Mouse (Mus musculus) hindbrain, embryonic 12.5 days (tissue): ENCODE results near the gene Ogfrl1. TPM values are rescaled to one million over a fixed set of nuclear protein-coding genes. Genes with fewer than 3 reads are reported as not detected.
"Not testable (repeated sequence)": the region's sequence is repeated elsewhere in the genome, so short reads cannot be mapped to it uniquely, and the experiment has no call there.

Experiments
- ATAC-seq: fragments of 200-750 bp; cut with Nextera tagmentation; 2 replicates; pipeline ENCODE4 v1.8.0; 2017; ENCODE audit warnings: moderate TSS enrichment; ENCODE audit not compliant: low FRiP score
- H3K27ac ChIP-seq: fragments of 300-500 bp; sonication (generic); 2 replicates; pipeline ENCODE4 v1.5.1; 2016; ENCODE audit warnings: mild to moderate bottlenecking
- H3K27me3 ChIP-seq: fragments of 300-500 bp; sonication (generic); 2 replicates; pipeline ENCODE4 v1.6.1; 2016; ENCODE audit warnings: mild to moderate bottlenecking
- H3K36me3 ChIP-seq: fragments of 300-500 bp; sonication (generic); 2 replicates; pipeline ENCODE4 v1.6.1; 2016; ENCODE audit warnings: mild to moderate bottlenecking
- H3K4me1 ChIP-seq: fragments of 300-500 bp; sonication (generic); 2 replicates; pipeline ENCODE4 v1.6.1; 2016
- H3K4me2 ChIP-seq: fragments of 300-500 bp; sonication (generic); replicated peaks from 2 replicates; pipeline ENCODE4 v1.6.1; 2016; ENCODE audit warnings: mild to moderate bottlenecking
- H3K4me3 ChIP-seq: fragments of 300-500 bp; sonication (generic); 2 replicates; pipeline ENCODE4 v1.5.1; 2016; ENCODE audit warnings: mild to moderate bottlenecking
- H3K9ac ChIP-seq: fragments of 300-500 bp; sonication (generic); 2 replicates; pipeline ENCODE4 v1.6.1; 2016; ENCODE audit warnings: mild to moderate bottlenecking, moderate library complexity
- H3K9me3 ChIP-seq: fragments of 300-500 bp; sonication (generic); replicated peaks from 2 replicates; pipeline ENCODE4 v1.6.1; 2016; ENCODE audit warnings: mild to moderate bottlenecking
- WGBS: fragments of 180-500 bp; shearing (Covaris S2); methylation state at CpG from one replicate; pipeline ENCODE4 v1.1.7; 2016; 5-methylcytosine and 5-hydroxymethylcytosine counted together
- polyA plus RNA-seq: library from polyadenylated mRNA; unstranded; fragments of >200 nt; fragmentation: Nextera tagmentation; extraction: Ambion mirVana; gene quantifications from 2 replicates; pipeline ENCODE4 v1.2.1, GENCODE M21; 2016

The Ogfrl1 gene
- polyA plus RNA-seq, result 11.7 and 15.1 TPM in 2 replicates

DNA sequence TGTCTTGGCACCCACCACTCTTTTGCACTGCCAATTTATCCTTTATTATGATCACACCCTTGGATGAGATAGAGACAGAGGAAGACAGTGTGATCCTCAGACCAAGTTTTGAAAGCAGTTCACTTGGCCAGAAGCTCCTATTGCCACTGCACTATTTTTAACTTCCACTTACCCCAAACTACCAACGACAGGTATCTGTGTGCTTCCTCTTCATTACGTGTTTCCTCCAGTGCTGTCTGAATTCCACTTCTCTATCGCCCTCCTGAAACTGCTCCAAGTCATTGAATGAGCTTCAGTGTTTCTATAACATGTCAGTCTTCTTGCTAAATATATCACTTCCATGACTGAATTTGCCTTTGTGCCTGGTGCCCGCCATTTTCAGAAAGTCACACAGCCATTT lies at the start of gene Ogfrl1:
Gene Ogfrl1 (minus strand): TSS at position 150 of the 400 bp plus-strand sequence.
- no peaks in the 10 kb centered on the region for H3K36me3 ChIP-seq
- 89% methylated on average over 4 of the region's 4 CpGs for WGBS
- H3K27me3 ChIP-seq, result no peaks in the 10 kb centered on the region
- no peak within 1 kb of the TSS for H3K4me2 ChIP-seq
- H3K9me3 ChIP-seq, result no peaks in the 10 kb centered on the region
- ATAC-seq, result no peak
- H3K9ac ChIP-seq, result no peak within 1 kb of the TSS
- H3K27ac ChIP-seq, result no peak within 1 kb of the TSS
- H3K4me1 ChIP-seq, result no peaks in the 10 kb centered on the region
- no peak within 1 kb of the TSS for H3K4me3 ChIP-seq

DNA sequence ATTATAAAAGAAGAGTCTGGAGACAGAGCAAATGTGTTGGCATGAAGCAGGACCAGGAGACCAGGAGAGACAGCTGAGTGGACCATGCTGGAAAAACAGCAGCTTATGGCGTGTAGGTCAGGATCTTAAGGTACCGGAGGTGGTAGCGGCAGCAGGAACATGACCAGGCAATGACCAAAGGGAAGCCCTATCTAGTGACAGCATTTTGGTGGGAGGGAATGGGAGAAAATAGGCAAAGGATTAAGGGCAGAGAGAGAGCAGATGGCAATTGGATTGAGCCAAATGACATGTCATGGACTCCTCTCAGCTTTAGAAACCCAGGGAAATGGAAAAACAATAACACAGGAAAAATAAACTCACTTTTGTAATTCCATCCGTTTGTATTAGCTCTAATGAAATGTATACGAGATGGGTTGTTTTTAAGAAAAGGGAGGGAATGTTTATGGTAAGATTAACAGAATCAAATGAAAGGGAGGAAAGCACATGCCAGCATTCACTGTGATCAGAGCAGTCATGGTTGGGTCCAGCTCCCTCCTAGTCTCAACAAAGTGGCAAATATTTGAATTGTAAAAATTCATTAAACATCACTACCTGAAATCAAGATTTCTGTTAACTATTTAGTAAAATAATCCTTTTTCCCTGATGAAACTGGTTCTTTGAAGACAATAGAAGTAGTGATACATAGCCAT lies 48.3 kb upstream of the Ogfrl1 start:
- Histone ChIP-seq H3K4me2 (no peak overlapping the region), H3K4me3 (no peak overlapping the region), H3K9me3 (0 out of 2 replicates have a peak, but pooled peaks cover 4% of the 10 kb centered on the region), H3K27ac (no peak overlapping the region), H3K27me3 (no peaks in the 10 kb centered on the region), H3K36me3 (no peaks in the 10 kb centered on the region), H3K4me1 (no peaks in the 10 kb centered on the region), H3K9ac (no peak overlapping the region)
- no peak for ATAC-seq
- WGBS, result 89% methylated on average over 5 of the region's 5 CpGs

DNA sequence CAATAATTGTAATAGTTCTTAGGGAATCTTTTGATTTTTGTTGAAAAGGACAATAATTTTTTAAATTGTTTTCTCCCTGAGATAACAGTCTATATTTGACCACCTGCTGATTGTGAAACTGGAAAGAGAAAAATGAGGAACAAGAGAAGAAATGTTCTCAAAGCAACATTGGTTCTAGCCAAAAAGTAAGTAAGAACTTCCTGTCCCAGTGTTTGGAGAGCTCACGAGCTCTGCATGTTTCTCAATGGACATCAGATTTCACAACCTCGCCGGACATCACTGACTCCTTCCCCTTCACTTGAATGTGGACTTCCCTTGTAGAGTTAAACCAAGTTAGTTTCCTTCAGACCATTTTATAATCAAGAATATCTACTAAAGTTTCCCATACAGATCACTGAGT lies 36.0 kb upstream of the Ogfrl1 start:
- WGBS, result 85% methylated on average over 3 of the region's 3 CpGs
- Histone ChIP-seq H3K9ac (no peak overlapping the region), H3K4me1 (no peaks in the 10 kb centered on the region), H3K4me2 (no peak overlapping the region), H3K27ac (no peak overlapping the region), H3K9me3 (no peaks in the 10 kb centered on the region), H3K27me3 (no peaks in the 10 kb centered on the region), H3K4me3 (no peak overlapping the region), H3K36me3 (no peaks in the 10 kb centered on the region)
- no peak for ATAC-seq

DNA sequence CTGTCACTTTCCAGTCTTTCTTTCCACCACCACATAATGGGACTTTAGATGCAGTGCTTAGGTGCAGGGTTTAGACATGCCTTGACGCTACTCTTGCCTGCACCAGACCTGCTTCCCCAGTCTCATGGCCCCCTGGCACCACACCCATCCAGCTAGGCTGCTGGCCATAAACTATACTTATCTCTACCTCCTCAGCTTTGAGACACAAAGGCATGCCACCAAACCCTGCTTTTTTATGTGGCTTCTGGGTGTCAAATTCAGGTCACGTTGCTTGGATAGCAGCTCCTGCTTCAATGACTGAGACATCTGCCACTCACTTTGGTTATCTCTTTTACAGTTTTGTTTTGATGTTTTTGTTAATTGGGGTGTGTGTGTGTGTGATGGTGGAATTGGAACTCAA lies 28.9 kb upstream of the Ogfrl1 start:
- no peak for ATAC-seq
- Histone ChIP-seq H3K4me2 (no peak overlapping the region), H3K9me3 (peaks cover 6% of the 10 kb centered on the region; the same call in 1 of the 2 replicates), H3K4me3 (no peak overlapping the region), H3K9ac (no peak overlapping the region), H3K27me3 (no peaks in the 10 kb centered on the region), H3K36me3 (no peaks in the 10 kb centered on the region), H3K4me1 (no peaks in the 10 kb centered on the region), H3K27ac (no peak overlapping the region)
- WGBS, result 86% methylated on average over 2 of the region's 2 CpGs

- H3K4me3 ChIP-seq, result no peak overlapping the region
- ATAC-seq, result no peak
- no peak overlapping the region for H3K27ac ChIP-seq
- no peak overlapping the region for H3K9ac ChIP-seq
- no peak overlapping the region for H3K4me2 ChIP-seq
- H3K9me3 ChIP-seq, result no peaks in the 10 kb centered on the region
- H3K4me1 ChIP-seq, result no peaks in the 10 kb centered on the region
- no peaks in the 10 kb centered on the region for H3K36me3 ChIP-seq
- H3K27me3 ChIP-seq, result no peaks in the 10 kb centered on the region
- WGBS, result 91% methylated on average over 1 of the region's 1 CpGs
Observed at GRCm38 (mm10) chr1:23418941-23419340, 21.4 kb upstream of the Ogfrl1 start.

DNA sequence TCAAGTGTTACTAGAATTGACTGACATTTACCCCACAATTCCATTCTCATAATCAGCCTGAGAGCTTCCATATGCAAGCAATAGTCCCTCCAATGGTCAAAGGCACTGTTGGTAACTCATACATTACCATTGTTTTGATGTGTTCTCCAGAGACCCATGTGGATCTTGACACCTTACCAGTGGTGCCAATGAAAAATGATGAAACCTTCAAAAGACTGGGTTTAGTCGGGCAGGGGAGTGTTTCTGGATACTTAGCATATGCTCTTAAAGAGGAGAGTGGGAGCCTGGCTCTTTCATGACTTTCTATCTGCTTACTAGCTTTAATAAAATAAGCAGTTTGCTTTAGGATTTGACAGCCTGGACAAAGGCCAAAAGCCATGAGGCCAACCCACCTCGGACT lies 20.5 kb upstream of the Ogfrl1 start:
- Histone ChIP-seq H3K4me1 (no peaks in the 10 kb centered on the region), H3K4me2 (no peak overlapping the region), H3K9ac (no peak overlapping the region), H3K36me3 (no peaks in the 10 kb centered on the region), H3K4me3 (no peak overlapping the region), H3K9me3 (no peaks in the 10 kb centered on the region), H3K27me3 (no peaks in the 10 kb centered on the region), H3K27ac (no peak overlapping the region)
- no peak for ATAC-seq
- 84% methylated on average over 2 of the region's 2 CpGs for WGBS

DNA sequence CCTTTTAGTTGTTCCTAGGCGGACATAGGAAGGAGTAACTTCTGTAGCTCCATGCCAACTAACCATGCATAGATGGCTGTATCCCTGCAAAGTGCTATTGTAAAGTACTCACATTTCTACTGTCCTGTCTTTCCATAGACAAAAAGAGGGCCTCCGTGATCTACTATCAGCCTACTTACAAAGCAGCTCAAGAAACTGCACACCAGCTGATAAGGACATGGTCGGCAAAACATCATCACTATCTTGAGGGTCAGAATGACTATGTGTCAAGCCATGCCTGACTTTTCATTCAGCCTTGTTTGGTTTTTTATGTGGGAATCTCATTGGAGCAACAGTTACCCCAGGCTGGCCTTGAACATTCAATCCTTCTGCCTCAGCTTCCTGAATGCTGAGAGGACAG lies 20.0 kb upstream of the Ogfrl1 start:
- ATAC-seq, result no peak
- H3K4me3 ChIP-seq, result no peak overlapping the region
- H3K4me2 ChIP-seq, result no peak overlapping the region
- no peaks in the 10 kb centered on the region for H3K4me1 ChIP-seq
- H3K36me3 ChIP-seq, result no peaks in the 10 kb centered on the region
- WGBS, result 89% methylated on average over 3 of the region's 3 CpGs
- no peak overlapping the region for H3K9ac ChIP-seq
- no peaks in the 10 kb centered on the region for H3K9me3 ChIP-seq
- no peaks in the 10 kb centered on the region for H3K27me3 ChIP-seq
- no peak overlapping the region for H3K27ac ChIP-seq

DNA sequence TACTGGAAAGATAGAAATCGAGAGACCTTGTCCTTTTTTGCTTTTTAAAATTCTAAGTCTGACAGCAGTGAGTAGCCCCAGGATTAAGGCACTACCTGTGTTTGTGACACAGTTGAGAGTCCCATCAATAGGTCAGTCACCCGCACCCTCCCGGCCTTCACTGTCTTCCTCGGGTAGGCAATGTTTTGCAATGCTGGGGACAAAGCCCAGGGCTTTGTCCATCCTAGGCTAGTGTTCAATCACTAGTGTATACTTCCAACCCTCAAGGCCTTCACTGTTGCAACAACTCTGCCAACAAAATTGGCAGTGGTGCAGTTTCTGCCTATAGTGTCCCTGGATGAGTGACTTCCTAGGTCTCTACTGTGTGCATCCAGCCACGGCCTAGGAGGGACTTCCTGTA lies 14.0 kb upstream of the Ogfrl1 start:
- H3K4me1 ChIP-seq, result no peaks in the 10 kb centered on the region
- no peak overlapping the region for H3K4me3 ChIP-seq
- H3K9ac ChIP-seq, result no peak overlapping the region
- H3K27ac ChIP-seq, result no peak overlapping the region
- ATAC-seq, result no peak
- no peaks in the 10 kb centered on the region for H3K9me3 ChIP-seq
- H3K36me3 ChIP-seq, result no peaks in the 10 kb centered on the region
- no peak overlapping the region for H3K4me2 ChIP-seq
- no peaks in the 10 kb centered on the region for H3K27me3 ChIP-seq
- WGBS, result 84% methylated on average over 5 of the region's 5 CpGs

DNA sequence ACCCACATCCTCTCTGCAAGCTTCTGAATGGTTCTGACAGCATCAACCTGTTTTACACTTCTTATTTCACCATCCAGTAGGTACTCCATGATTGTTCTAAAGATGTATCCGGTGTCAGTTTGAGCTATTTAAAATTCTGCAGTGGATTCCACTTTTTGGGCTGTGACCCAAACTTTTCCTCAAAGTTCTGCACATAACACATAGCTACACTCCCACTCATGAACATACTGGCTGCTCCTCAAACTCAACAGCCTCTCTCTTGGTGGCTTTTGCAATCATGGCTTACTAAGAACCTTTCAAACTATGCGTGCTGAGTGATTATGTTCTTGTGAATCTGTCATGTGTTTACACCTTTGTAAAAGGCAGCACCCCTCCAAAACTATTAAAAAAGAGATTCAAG lies 12.4 kb upstream of the Ogfrl1 start:
- no peaks in the 10 kb centered on the region for H3K36me3 ChIP-seq
- ATAC-seq, result no peak
- H3K27ac ChIP-seq, result no peak overlapping the region
- no peak overlapping the region for H3K4me3 ChIP-seq
- no peak overlapping the region for H3K9ac ChIP-seq
- 94% methylated on average over 2 of the region's 2 CpGs for WGBS
- no peaks in the 10 kb centered on the region for H3K27me3 ChIP-seq
- H3K9me3 ChIP-seq, result no peaks in the 10 kb centered on the region
- no peak overlapping the region for H3K4me2 ChIP-seq
- H3K4me1 ChIP-seq, result no peaks in the 10 kb centered on the region

DNA sequence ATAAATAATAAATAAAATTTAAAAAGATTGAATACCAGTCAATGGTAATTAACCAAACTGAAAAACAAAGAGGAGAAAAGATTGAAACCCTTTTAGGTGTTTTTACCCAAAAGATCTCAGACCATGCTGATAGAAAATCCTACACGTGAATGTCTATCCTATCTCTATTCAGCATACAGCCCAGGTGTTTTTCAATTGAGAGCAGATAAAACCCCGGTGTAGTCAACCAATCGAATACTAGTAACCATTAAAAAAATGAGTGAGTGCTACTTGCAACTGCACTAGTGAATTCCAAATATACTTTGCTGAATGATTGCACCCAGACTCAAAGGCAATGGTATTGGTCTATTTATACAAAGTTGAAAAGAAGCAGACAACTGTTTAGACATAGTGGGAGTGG lies 4.8 kb upstream of the Ogfrl1 start:
- Histone ChIP-seq H3K4me2 (no peak overlapping the region), H3K4me1 (no peaks in the 10 kb centered on the region), H3K9ac (no peak overlapping the region), H3K9me3 (no peaks in the 10 kb centered on the region), H3K36me3 (no peaks in the 10 kb centered on the region), H3K27me3 (no peaks in the 10 kb centered on the region), H3K27ac (no peak overlapping the region), H3K4me3 (no peak overlapping the region)
- 94% methylated on average over 3 of the region's 3 CpGs for WGBS
- ATAC-seq, result no peak

DNA sequence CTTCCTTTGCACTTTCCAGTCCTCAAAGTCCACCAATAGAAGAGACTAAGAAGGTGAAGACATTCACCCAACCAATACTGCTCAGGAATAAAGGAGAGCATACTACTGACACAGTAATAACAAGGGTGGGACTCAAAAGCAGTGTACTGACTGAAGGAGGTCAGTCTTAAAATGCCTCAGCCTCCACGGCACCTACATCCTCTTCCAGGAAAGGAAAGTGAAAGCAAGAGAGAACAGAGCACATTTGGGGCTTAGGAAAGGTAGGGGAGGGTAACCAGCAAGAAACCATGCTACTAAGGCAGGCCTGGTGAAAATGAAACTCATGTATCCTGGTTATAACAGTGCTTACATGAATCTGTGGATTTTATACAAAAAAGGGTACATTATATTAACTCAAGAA lies 2.0 kb upstream of the Ogfrl1 start:
- H3K4me1 ChIP-seq, result no peaks in the 10 kb centered on the region
- no peaks in the 10 kb centered on the region for H3K27me3 ChIP-seq
- no peak overlapping the region for H3K27ac ChIP-seq
- no peak for ATAC-seq
- H3K4me3 ChIP-seq, result no peak overlapping the region
- H3K36me3 ChIP-seq, result no peaks in the 10 kb centered on the region
- H3K9ac ChIP-seq, result no peak overlapping the region
- H3K9me3 ChIP-seq, result no peaks in the 10 kb centered on the region
- no peak overlapping the region for H3K4me2 ChIP-seq
- 76% methylated on average over 1 of the region's 1 CpGs for WGBS

GRCm38 (mm10) chr1:23394356-23394755 lies 3.2 kb downstream of the Ogfrl1 start:
- H3K27me3 ChIP-seq, H3K4me2 ChIP-seq, H3K9ac ChIP-seq, H3K36me3 ChIP-seq, H3K4me3 ChIP-seq, H3K4me1 ChIP-seq, H3K27ac ChIP-seq, ATAC-seq, H3K9me3 ChIP-seq: not testable (repeated sequence)
- WGBS, result 82% methylated on average over 2 of the region's 2 CpGs

- no peaks in the 10 kb centered on the region for H3K9me3 ChIP-seq
- 94% methylated on average over 7 of the region's 7 CpGs for WGBS
- no peak overlapping the region for H3K4me3 ChIP-seq
- H3K4me2 ChIP-seq, result no peak overlapping the region
- H3K36me3 ChIP-seq, result no peaks in the 10 kb centered on the region
- H3K27ac ChIP-seq, result no peak overlapping the region
- no peaks in the 10 kb centered on the region for H3K4me1 ChIP-seq
- no peak for ATAC-seq
- H3K9ac ChIP-seq, result no peak overlapping the region
- H3K27me3 ChIP-seq, result no peaks in the 10 kb centered on the region
Observed at GRCm38 (mm10) chr1:23391744-23392143, 5.8 kb downstream of the Ogfrl1 start.
